Mouse (Mus musculus) kidney, adult 2 months (tissue): Measurements from ENCODE around the gene Pex13.

ENCODE experiments used
- CTCF ChIP-seq: fragments of 200-500 bp; conservative IDR thresholded peaks from 2 replicates; pipeline ENCODE4 v1.5.1; 2011; ENCODE audit warnings: low read depth, mild to moderate bottlenecking, control low read depth, low read length, moderate library complexity, mixed read lengths; ENCODE audit not compliant: insufficient read depth, insufficient read length
- POLR2A ChIP-seq: fragments of 200-500 bp; IDR thresholded peaks from one replicate; pipeline ENCODE4 v1.6.1; 2011; ENCODE audit warnings: low read depth, low read length, control low read depth

GRCm38 (mm10) chr11:23630664-23631063 is 35.1 kb downstream of the Pex13 start:
- TF ChIP-seq POLR2A, result no peak
- no peak for TF ChIP-seq CTCF
